Mouse (Mus musculus): ENCODE results near the gene Spcs1.

DNA sequence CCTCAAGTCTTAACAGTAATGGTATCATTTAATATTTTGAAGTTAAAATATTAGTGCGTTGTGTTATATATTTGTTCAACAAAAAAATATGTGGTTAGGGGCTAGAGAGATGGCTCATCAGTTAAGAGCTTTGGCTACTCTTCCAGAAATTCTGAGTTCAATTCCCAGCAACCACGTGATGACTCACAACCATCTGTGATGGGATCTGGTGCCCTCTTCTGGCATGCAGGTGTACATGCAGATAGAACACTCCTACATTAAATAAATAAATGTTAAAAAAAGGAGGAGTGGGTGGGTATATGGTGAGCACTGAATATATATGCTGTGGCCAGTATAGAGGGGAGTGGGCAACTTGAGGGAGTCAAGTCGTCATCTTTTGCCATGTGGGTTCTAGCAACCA, 24.3 kb upstream of the Spcs1 start:
- TF ChIP-seq EP300 (optimal IDR thresholded peaks at IDR 0.05) (no peak), CTCF (IDR thresholded peaks at IDR 0.05; ENCODE audit: low read depth) (peak; percentile 61)
